Comparison of ENCODE assay signal across 7 mouse cellular contexts in the genomic region with DNA sequence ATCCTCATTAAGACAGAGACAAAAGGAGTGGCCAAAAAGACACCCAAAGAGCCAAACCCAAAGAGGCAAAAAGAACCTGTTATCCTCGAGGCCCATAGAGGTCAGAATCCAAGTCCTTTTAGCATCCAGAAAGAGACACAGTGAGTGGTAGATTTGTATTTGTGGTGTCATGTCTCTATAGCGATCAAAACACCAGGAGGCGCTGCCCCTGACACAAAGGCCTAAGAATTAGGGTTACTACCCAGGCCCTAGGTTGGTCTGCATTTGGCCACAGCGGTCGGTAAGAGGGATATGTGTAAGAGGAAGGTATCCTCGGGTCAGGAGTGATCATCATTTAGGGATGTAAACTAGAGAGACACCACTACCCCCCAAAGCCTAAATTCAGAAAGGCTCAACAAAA. TPM values are rescaled to one million over a fixed set of nuclear protein-coding genes. Genes with fewer than 3 reads are reported as not detected.
A peak's percentile ranks its signal among the peaks of the same experiment; 100 is the strongest.
DNase-seq lines count a peak whose midpoint lies in the region; ATAC-seq lines count a peak whose summit lies in the region.

No protein-coding gene starts in this region.

- H3K4me3 ChIP-seq in forebrain, embryonic 10.5 days, result peak overlapping the region; percentile 60
- H3K4me3 ChIP-seq in liver, embryonic 13.5 days (replicated peaks), result peak overlapping the region; percentile 79

- no peak overlapping the region for H3K27ac ChIP-seq in forebrain, embryonic 10.5 days
- no peak overlapping the region for H3K27ac ChIP-seq in liver, embryonic 13.5 days

- peak; percentile 43 for DNase-seq in 416B (ENCODE audit: low read depth)
- DNase-seq in CD4-positive helper T cell, adult 2 months (ENCODE audit: low read depth, low spot score), result peak; percentile 40
- no peak for DNase-seq in forebrain, embryonic 10.5 days (ENCODE audit: extremely low spot score, low spot score)
- no peak for DNase-seq in liver, embryonic 13.5 days
- DNase-seq in urinary bladder, adult 2 months (ENCODE audit: low spot score), result no peak
- DNase-seq in ovary, postnatal 14 days (ENCODE audit: low spot score), result no peak
- no peak for DNase-seq in left cerebral cortex, postnatal 25 days (ENCODE audit: low spot score in 2 of 2)

- peak overlapping the region; percentile 81; the same call in 1 of the 2 replicates for H3K9ac ChIP-seq in liver, embryonic 13.5 days

- WGBS in forebrain, embryonic 10.5 days, result 24% methylated on average over 6 of the region's 6 CpGs
- WGBS in liver, embryonic 13.5 days (ENCODE audit: insufficient replicate concordance), result 23% methylated on average over 6 of the region's 6 CpGs

- H3K36me3 ChIP-seq in forebrain, embryonic 10.5 days (replicated peaks), result peaks cover 5% of the 10 kb centered on the region; the same call in 1 of the 2 replicates
- no peaks in the 10 kb centered on the region for H3K36me3 ChIP-seq in liver, embryonic 13.5 days

- peak overlapping the region; percentile 95 for H3K4me2 ChIP-seq in liver, embryonic 13.5 days

- peaks cover 31% of the 10 kb centered on the region for H3K4me1 ChIP-seq in forebrain, embryonic 10.5 days
- peaks cover 40% of the 10 kb centered on the region for H3K4me1 ChIP-seq in liver, embryonic 13.5 days (replicated peaks)

- no peaks in the 10 kb centered on the region for H3K9me3 ChIP-seq in forebrain, embryonic 10.5 days
- H3K9me3 ChIP-seq in liver, embryonic 13.5 days (replicated peaks), result no peaks in the 10 kb centered on the region

- peaks cover 9% of the 10 kb centered on the region; the same call in 1 of the 2 replicates for H3K27me3 ChIP-seq in forebrain, embryonic 10.5 days (ENCODE audit: poor library complexity, severe bottlenecking)
- H3K27me3 ChIP-seq in liver, embryonic 13.5 days, result no peaks in the 10 kb centered on the region

- intact Hi-C loops in left cerebral cortex, postnatal 25 days (cut with DNase I), result loop anchor here (1.0 kb wide), 1 partner anchor 67 kb away; no protein-coding TSS in a partner anchor

- no peak for ATAC-seq in liver, embryonic 13.5 days (ENCODE audit: low read depth)

RNA-seq across cellular contexts. Expression of a gene that starts 1.8 kb away (rescaled TPM):
- polyA plus RNA-seq in forebrain, embryonic 10.5 days (2016; fragmentation: Nextera tagmentation; extraction: Ambion mirVana), result 2.1 and 2.3 TPM in 2 replicates
- polyA plus RNA-seq in liver, embryonic 13.5 days (2015; fragmentation: Nextera tagmentation; extraction: Ambion mirVana), result 1.3 TPM in 2 replicates
- polyA plus RNA-seq in urinary bladder, adult 2 months (2012; rRNA removed), result 6.6 and 7.4 TPM in 2 replicates
- 1 to 10 TPM; 6.7 to 7.4 TPM for total RNA-seq in left cerebral cortex, postnatal 25 days (2021)

RNA-seq across cellular contexts. Expression of a gene that starts 1.9 kb away (rescaled TPM):
- polyA plus RNA-seq in forebrain, embryonic 10.5 days (2016; fragmentation: Nextera tagmentation; extraction: Ambion mirVana), result 53.8 and 60.9 TPM in 2 replicates
- 39.5 and 45.2 TPM in 2 replicates for polyA plus RNA-seq in liver, embryonic 13.5 days (2015; fragmentation: Nextera tagmentation; extraction: Ambion mirVana)
- 58.7 and 77.3 TPM in 2 replicates for polyA plus RNA-seq in urinary bladder, adult 2 months (2012; rRNA removed)
- total RNA-seq in left cerebral cortex, postnatal 25 days (2021), result 10 to 100 TPM; 18.4 to 18.8 TPM

RNA-seq across cellular contexts. Expression of a gene that starts 11.3 kb away (rescaled TPM):
- polyA plus RNA-seq in forebrain, embryonic 10.5 days (2016; fragmentation: Nextera tagmentation; extraction: Ambion mirVana), result 0.06 and 0.12 TPM in 2 replicates
- not detected in 2 replicates for polyA plus RNA-seq in liver, embryonic 13.5 days (2015; fragmentation: Nextera tagmentation; extraction: Ambion mirVana)
- 1.5 and 1.6 TPM in 2 replicates for polyA plus RNA-seq in urinary bladder, adult 2 months (2012; rRNA removed)
- total RNA-seq in left cerebral cortex, postnatal 25 days (2021), result under 1 TPM; 0.64 to 0.87 TPM

RNA-seq across cellular contexts. Expression of a gene that starts 43.2 kb away (rescaled TPM):
- polyA plus RNA-seq in forebrain, embryonic 10.5 days (2016; fragmentation: Nextera tagmentation; extraction: Ambion mirVana), result 0.82 and 0.99 TPM in 2 replicates
- 0.83 and 1.0 TPM in 2 replicates for polyA plus RNA-seq in liver, embryonic 13.5 days (2015; fragmentation: Nextera tagmentation; extraction: Ambion mirVana)
- 8.4 and 10.2 TPM in 2 replicates for polyA plus RNA-seq in urinary bladder, adult 2 months (2012; rRNA removed)
- under 1 TPM; 0.18 to 0.64 TPM for total RNA-seq in left cerebral cortex, postnatal 25 days (2021)

RNA-seq across cellular contexts. Expression of a gene that starts 47.7 kb away (rescaled TPM):
- 5.7 and 6.5 TPM in 2 replicates for polyA plus RNA-seq in forebrain, embryonic 10.5 days (2016; fragmentation: Nextera tagmentation; extraction: Ambion mirVana)
- polyA plus RNA-seq in liver, embryonic 13.5 days (2015; fragmentation: Nextera tagmentation; extraction: Ambion mirVana), result 1.3 and 1.6 TPM in 2 replicates
- 13.3 and 19.4 TPM in 2 replicates for polyA plus RNA-seq in urinary bladder, adult 2 months (2012; rRNA removed)
- 10 to 100 TPM; 76.2 to 78.6 TPM for total RNA-seq in left cerebral cortex, postnatal 25 days (2021)

Comparison
In these comparisons a context has a peak if more than half of its experiments do, and no peak if none do; other contexts are left out.
1. DNase-seq: peak in 416B (single experiment) and CD4-positive helper T cell, adult 2 months (single experiment); none in forebrain, embryonic 10.5 days (single experiment), liver, embryonic 13.5 days (single experiment), urinary bladder, adult 2 months (single experiment), ovary, postnatal 14 days (single experiment) and left cerebral cortex, postnatal 25 days (0 of 2).